Mouse (Mus musculus) layer of hippocampus, adult 8-10 months (tissue): Measurements from ENCODE around the gene Gm14137. TPM values are rescaled to one million over a fixed set of nuclear protein-coding genes. Genes with fewer than 3 reads are reported as not detected.

Experiments used
- total RNA-seq, 4 experiments: library from RNA; stranded (reverse); gene quantifications; 2 replicates each; pipeline ENCODE4 v1.2.4; 2022

The Gm14137 gene
- total RNA-seq, 4 experiments from 2014 or later: not detected

Other genes with a start within 250 kb of the Gm14137 start
- 1 to 10 TPM; 3.5 to 4.3 (median 3.8) TPM for gene Chst14, start 248.0 kb upstream of the Gm14137 start, total RNA-seq
- 10 to 100 TPM; 45.3 to 60.6 (median 53.9) TPM for gene Ccdc32, start 145.1 kb upstream of the Gm14137 start, total RNA-seq
- gene Rpusd2, start 139.7 kb upstream of the Gm14137 start, total RNA-seq: 1 to 10 TPM; 7.4 to 9.4 (median 9.0) TPM
- under 1 TPM in 3 of 4 experiments, not detected in 1; 0.14 to 0.48 (median 0.29) TPM for gene Knl1, start 127.4 kb upstream of the Gm14137 start, total RNA-seq
- 1 to 10 TPM in 1 of 4 experiments, under 1 TPM in 3; 0.71 to 2.1 (median 0.84) TPM for gene Rad51, start 61.7 kb upstream of the Gm14137 start, total RNA-seq
- gene Rmdn3, start 17.5 kb upstream of the Gm14137 start, total RNA-seq: 10 to 100 TPM; 49.4 to 59.7 (median 52.5) TPM
- under 1 TPM in 1 of 4 experiments, not detected in 3; 0.57 TPM for gene Gchfr, start 6.7 kb upstream of the Gm14137 start, total RNA-seq
- 10 to 100 TPM; 35.8 to 41.5 (median 38.8) TPM for gene Zfyve19, start 34.1 kb downstream of the Gm14137 start, total RNA-seq
- gene Dnajc17, start 34.3 kb downstream of the Gm14137 start, total RNA-seq: 10 to 100 TPM; 17.9 to 22.6 (median 19.9) TPM
- not detected for gene Ppp1r14d, start 55.4 kb downstream of the Gm14137 start, total RNA-seq
- 1 to 10 TPM; 2.2 to 5.6 (median 2.9) TPM for gene Spint1, start 62.9 kb downstream of the Gm14137 start, total RNA-seq
- 1 to 10 TPM; 8.5 to 10.0 (median 9.7) TPM for gene Rhov, start 96.8 kb downstream of the Gm14137 start, total RNA-seq
- 10 to 100 TPM; 42.9 to 47.2 (median 45.5) TPM for gene Vps18, start 114.2 kb downstream of the Gm14137 start, total RNA-seq
- 1 to 10 TPM; 2.1 to 3.7 (median 3.2) TPM for gene Dll4, start 151.3 kb downstream of the Gm14137 start, total RNA-seq
- 1 to 10 TPM; 5.1 to 6.4 (median 6.4) TPM for gene Chac1, start 176.7 kb downstream of the Gm14137 start, total RNA-seq